8 mouse cellular contexts compared by ENCODE assay signal in genomic region chr2:119476621-119477391, GRCm38 (mm10). TPM values are rescaled to one million over a fixed set of nuclear protein-coding genes. Genes with fewer than 3 reads are reported as not detected.
DNase-seq lines count a peak whose midpoint lies in the region; ATAC-seq and TF ChIP-seq lines count a peak whose summit lies in the region.

No protein-coding gene starts in this region.

- H3K4me1 ChIP-seq in E14TG2a.4 (replicated peaks; ENCODE audit: low read depth, low read length): peaks cover 55% of the 10 kb centered on the region
- H3K4me1 ChIP-seq in forebrain, embryonic 10.5 days: peaks cover 27% of the 10 kb centered on the region
- H3K4me1 ChIP-seq in heart, embryonic 15.5 days (replicated peaks): peaks cover 26% of the 10 kb centered on the region
- H3K4me1 ChIP-seq in liver, embryonic 12.5 days: peaks cover 42% of the 10 kb centered on the region
- peaks cover 16% of the 10 kb centered on the region for H3K4me1 ChIP-seq in stomach, embryonic 16.5 days (ENCODE audit: control insufficient read depth, insufficient read depth, low read length)

- peak overlapping the region; percentile 90 for H3K4me2 ChIP-seq in heart, embryonic 15.5 days
- H3K4me2 ChIP-seq in liver, embryonic 12.5 days: peak overlapping the region; percentile 94
- peak overlapping the region; percentile 70 for H3K4me2 ChIP-seq in stomach, embryonic 16.5 days (ENCODE audit: low read depth, low read length)

- H3K9me3 ChIP-seq in E14TG2a.4 (ENCODE audit: low read length): no peaks in the 10 kb centered on the region
- no peaks in the 10 kb centered on the region for H3K9me3 ChIP-seq in forebrain, embryonic 10.5 days
- H3K9me3 ChIP-seq in heart, embryonic 15.5 days (replicated peaks): no peaks in the 10 kb centered on the region
- no peaks in the 10 kb centered on the region for H3K9me3 ChIP-seq in liver, embryonic 12.5 days (replicated peaks)
- no peaks in the 10 kb centered on the region for H3K9me3 ChIP-seq in stomach, embryonic 16.5 days (replicated peaks; ENCODE audit: control insufficient read depth, low read length)

- DNase-seq in c-Kit-positive CD71-negative TER-119-negative erythroid progenitor cells, embryonic 14.5 days (ENCODE audit: low read depth): peak; percentile 45
- DNase-seq in forebrain, embryonic 10.5 days (ENCODE audit: extremely low spot score, low spot score): peak; percentile 68
- peak; percentile 72 for DNase-seq in kidney, postnatal 14 days
- peak; percentile 81 for DNase-seq in naive thymus-derived CD4-positive, alpha-beta T cell, adult 2 months (ENCODE audit: low read depth)

- no peaks in the 10 kb centered on the region for H3K27me3 ChIP-seq in E14TG2a.4 (ENCODE audit: insufficient read depth, low read length)
- no peaks in the 10 kb centered on the region for H3K27me3 ChIP-seq in forebrain, embryonic 10.5 days (ENCODE audit: poor library complexity, severe bottlenecking)
- no peaks in the 10 kb centered on the region for H3K27me3 ChIP-seq in heart, embryonic 15.5 days
- no peaks in the 10 kb centered on the region for H3K27me3 ChIP-seq in liver, embryonic 12.5 days (replicated peaks)
- H3K27me3 ChIP-seq in stomach, embryonic 16.5 days (ENCODE audit: control insufficient read depth, insufficient read depth, low read length): no peaks in the 10 kb centered on the region

- H3K27ac ChIP-seq in forebrain, embryonic 10.5 days: peak overlapping the region; percentile 100
- peak overlapping the region; percentile 94 for H3K27ac ChIP-seq in heart, embryonic 15.5 days
- peak overlapping the region; percentile 97 for H3K27ac ChIP-seq in liver, embryonic 12.5 days
- H3K27ac ChIP-seq in stomach, embryonic 16.5 days (ENCODE audit: low read length): peak overlapping the region; percentile 97

- H3K36me3 ChIP-seq in E14TG2a.4 (ENCODE audit: insufficient read depth, low read length): peaks cover 46% of the 10 kb centered on the region
- H3K36me3 ChIP-seq in forebrain, embryonic 10.5 days (replicated peaks): peaks cover 26% of the 10 kb centered on the region
- no peaks in the 10 kb centered on the region for H3K36me3 ChIP-seq in heart, embryonic 15.5 days
- H3K36me3 ChIP-seq in liver, embryonic 12.5 days: peaks cover 22% of the 10 kb centered on the region; the same call in 1 of the 2 replicates
- no peaks in the 10 kb centered on the region for H3K36me3 ChIP-seq in stomach, embryonic 16.5 days (ENCODE audit: control insufficient read depth, insufficient read depth, low read length)

- TF ChIP-seq CTCF in E14TG2a.4 (conservative IDR thresholded peaks at IDR 0.05; ENCODE audit: low read length): no peak

- under 1% methylated on average over 44 of the region's 44 CpGs for WGBS in forebrain, embryonic 10.5 days
- WGBS in heart, embryonic 15.5 days: under 1% methylated on average over 44 of the region's 44 CpGs
- under 1% methylated on average over 41 of the region's 44 CpGs for WGBS in liver, embryonic 12.5 days (ENCODE audit: insufficient replicate concordance)
- WGBS in stomach, embryonic 16.5 days: under 1% methylated on average over 43 of the region's 44 CpGs

- ATAC-seq in heart, embryonic 15.5 days (replicated peaks; ENCODE audit: insufficient number of reproducible peaks, insufficient read depth, low FRiP score, low read depth): peak; percentile 67
- peak; percentile 39 for ATAC-seq in liver, embryonic 12.5 days
- ATAC-seq in stomach, embryonic 16.5 days (ENCODE audit: insufficient read depth, low FRiP score): peak; percentile 59

- H3K4me3 ChIP-seq in E14TG2a.4 (replicated peaks; ENCODE audit: low read length): peak overlapping the region; percentile 94
- H3K4me3 ChIP-seq in forebrain, embryonic 10.5 days: peak overlapping the region; percentile 84
- peak overlapping the region; percentile 96 for H3K4me3 ChIP-seq in heart, embryonic 15.5 days
- peak overlapping the region; percentile 98 for H3K4me3 ChIP-seq in liver, embryonic 12.5 days
- H3K4me3 ChIP-seq in stomach, embryonic 16.5 days (replicated peaks; ENCODE audit: low read length): peak overlapping the region; percentile 99

- H3K9ac ChIP-seq in heart, embryonic 15.5 days: peak overlapping the region; percentile 92
- H3K9ac ChIP-seq in liver, embryonic 12.5 days: peak overlapping the region; percentile 98
- H3K9ac ChIP-seq in stomach, embryonic 16.5 days (ENCODE audit: low read length): peak overlapping the region; percentile 100

RNA-seq across cellular contexts. Expression of gene Ino80, which starts 0.7 kb away (rescaled TPM):
- polyA plus RNA-seq in forebrain, embryonic 10.5 days (2016; fragmentation: Nextera tagmentation; extraction: Ambion mirVana): 4.1 and 4.6 TPM in 2 replicates
- polyA plus RNA-seq in heart, embryonic 15.5 days (2015; fragmentation: Nextera tagmentation; extraction: Ambion mirVana): 2.5 and 2.7 TPM in 2 replicates
- polyA plus RNA-seq in liver, embryonic 12.5 days (2016; fragmentation: Nextera tagmentation; extraction: Ambion mirVana): 2.5 and 2.9 TPM in 2 replicates
- polyA plus RNA-seq in stomach, embryonic 16.5 days (2015; fragmentation: Nextera tagmentation; extraction: Ambion mirVana): 3.6 and 3.9 TPM in 2 replicates

Comparison
In these comparisons a context has a peak if more than half of its experiments do, and no peak if none do; other contexts are left out.
1. Peak in every context shown above with its lines: DNase-seq, ATAC-seq, H3K4me3 ChIP-seq and H3K27ac ChIP-seq.